ENCODE assay signal across 8 mouse cellular contexts in the genomic region with DNA sequence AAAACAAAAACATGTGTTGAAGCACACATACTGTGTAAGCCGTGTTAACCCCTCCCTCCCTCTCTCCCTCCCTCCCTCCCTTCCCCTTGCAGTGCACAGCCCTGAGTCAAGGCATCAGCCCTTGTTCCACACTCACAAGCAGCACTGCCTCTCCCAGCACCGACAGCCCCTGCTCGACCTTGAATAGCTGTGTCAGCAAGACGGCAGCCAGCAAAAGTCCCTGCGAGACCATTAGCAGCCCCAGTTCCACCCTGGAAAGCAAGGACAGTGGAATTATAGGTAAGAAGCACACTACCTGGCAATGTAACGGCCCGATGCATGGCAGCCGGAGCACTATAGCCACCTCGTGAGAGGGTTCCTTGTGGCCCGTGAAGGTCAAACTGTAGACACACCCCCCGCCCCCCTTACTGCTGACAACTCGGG.
DNase-seq lines count a peak whose midpoint lies in the region; ATAC-seq and TF ChIP-seq lines count a peak whose summit lies in the region.

No protein-coding gene starts in this region.

- H3K9ac ChIP-seq in heart, embryonic 16.5 days (ENCODE audit: low read length), result peak overlapping the region; percentile 58
- H3K9ac ChIP-seq in hindbrain, embryonic 16.5 days (ENCODE audit: low read depth, low read length), result 0 out of 2 replicates have a peak overlapping the region, but pooled peaks have one; percentile 33
- peak overlapping the region; percentile 53; the same call in 1 of the 2 replicates for H3K9ac ChIP-seq in midbrain, embryonic 16.5 days (ENCODE audit: low read depth, low read length)

- H3K4me2 ChIP-seq in heart, embryonic 16.5 days (ENCODE audit: low read depth, low read length), result peak overlapping the region; percentile 38; the same call in 1 of the 2 replicates
- H3K4me2 ChIP-seq in hindbrain, embryonic 16.5 days (ENCODE audit: low read length), result peak overlapping the region; percentile 14; the same call in 1 of the 2 replicates
- H3K4me2 ChIP-seq in midbrain, embryonic 16.5 days (ENCODE audit: low read length), result peak overlapping the region; percentile 21

- peak overlapping the region; percentile 11; the same call in 1 of the 2 replicates for H3K4me3 ChIP-seq in heart, embryonic 16.5 days (ENCODE audit: low read length)
- H3K4me3 ChIP-seq in hindbrain, embryonic 16.5 days (ENCODE audit: low read length), result no peak overlapping the region
- H3K4me3 ChIP-seq in midbrain, embryonic 16.5 days (ENCODE audit: low read depth, low read length), result no peak overlapping the region
- H3K4me3 ChIP-seq in lung, adult 2 months (replicated peaks; ENCODE audit: extremely low read depth, low read depth, low read length), result no peak overlapping the region

- H3K27me3 ChIP-seq in heart, embryonic 16.5 days (ENCODE audit: control insufficient read depth, insufficient read depth, low read length), result no peaks in the 10 kb centered on the region
- H3K27me3 ChIP-seq in hindbrain, embryonic 16.5 days (replicated peaks; ENCODE audit: control insufficient read depth, insufficient read depth, low read length), result no peaks in the 10 kb centered on the region
- no peaks in the 10 kb centered on the region for H3K27me3 ChIP-seq in midbrain, embryonic 16.5 days (ENCODE audit: control insufficient read depth, insufficient read depth, low read depth, low read length)

- peak; percentile 52; the same call in 1 of the 2 replicates for ATAC-seq in heart, embryonic 16.5 days (replicated peaks; ENCODE audit: extremely low read depth, insufficient read depth, low FRiP score)
- peak; percentile 86 for ATAC-seq in hindbrain, embryonic 16.5 days
- peak; percentile 82 for ATAC-seq in midbrain, embryonic 16.5 days

- DNase-seq in heart, adult 11 months, result no peak
- DNase-seq in embryo, embryonic 11.5 days (ENCODE audit: low read depth, low spot score), result peak; percentile 45
- DNase-seq in right cerebral cortex, postnatal 25 days, result no peak
- DNase-seq in frontal cortex, postnatal 14 days (ENCODE audit: low spot score in 2 of 2), result no peak
- DNase-seq in lung, adult 2 months, result no peak

- 37% methylated on average over 12 of the region's 12 CpGs for WGBS in heart, embryonic 16.5 days
- 30% methylated on average over 12 of the region's 12 CpGs for WGBS in hindbrain, embryonic 16.5 days
- WGBS in midbrain, embryonic 16.5 days, result 24% methylated on average over 12 of the region's 12 CpGs
- 63% methylated on average over 12 of the region's 12 CpGs for WGBS in lung, adult 2 months

- H3K27ac ChIP-seq in heart, embryonic 16.5 days (ENCODE audit: low read length), result peak overlapping the region; percentile 68
- H3K27ac ChIP-seq in hindbrain, embryonic 16.5 days (ENCODE audit: low read depth, low read length), result peak overlapping the region; percentile 30
- H3K27ac ChIP-seq in midbrain, embryonic 16.5 days (ENCODE audit: low read length), result peak overlapping the region; percentile 22; the same call in 1 of the 2 replicates

- H3K4me1 ChIP-seq in heart, embryonic 16.5 days (ENCODE audit: control insufficient read depth, insufficient read depth, low read length), result peaks cover 36% of the 10 kb centered on the region
- peaks cover 16% of the 10 kb centered on the region for H3K4me1 ChIP-seq in hindbrain, embryonic 16.5 days (ENCODE audit: control insufficient read depth, insufficient read depth, low read depth, low read length)
- H3K4me1 ChIP-seq in midbrain, embryonic 16.5 days (ENCODE audit: control insufficient read depth, insufficient read depth, low read length), result peaks cover 17% of the 10 kb centered on the region
- peaks cover 10% of the 10 kb centered on the region; the same call in 1 of the 2 replicates for H3K4me1 ChIP-seq in lung, adult 2 months (ENCODE audit: control insufficient read depth, insufficient read depth, low read length)

- no peak for TF ChIP-seq CTCF in lung, adult 2 months (IDR thresholded peaks at IDR 0.05; ENCODE audit: insufficient read depth, low read length)

- 0 out of 2 replicates have a peak, but pooled peaks cover 4% of the 10 kb centered on the region for H3K36me3 ChIP-seq in heart, embryonic 16.5 days (ENCODE audit: control insufficient read depth, insufficient read depth)
- no peaks in the 10 kb centered on the region for H3K36me3 ChIP-seq in hindbrain, embryonic 16.5 days (ENCODE audit: control insufficient read depth, insufficient read depth, low read length)
- no peaks in the 10 kb centered on the region for H3K36me3 ChIP-seq in midbrain, embryonic 16.5 days (ENCODE audit: control insufficient read depth, insufficient read depth, low read length)

- H3K9me3 ChIP-seq in heart, embryonic 16.5 days (replicated peaks; ENCODE audit: control insufficient read depth, low read length), result no peaks in the 10 kb centered on the region
- H3K9me3 ChIP-seq in hindbrain, embryonic 16.5 days (ENCODE audit: control insufficient read depth, low read length), result no peaks in the 10 kb centered on the region
- no peaks in the 10 kb centered on the region for H3K9me3 ChIP-seq in midbrain, embryonic 16.5 days (replicated peaks; ENCODE audit: control insufficient read depth, low read length, poor library complexity, severe bottlenecking)

- TF ChIP-seq POLR2A in lung, adult 2 months (IDR thresholded peaks at IDR 0.05; ENCODE audit: borderline replicate concordance, extremely low read depth, low read depth, low read length), result no peak
